Mouse (Mus musculus): ENCODE data around the gene Atrn. TPM values are rescaled to one million over a fixed set of nuclear protein-coding genes. Genes with fewer than 3 reads are reported as not detected.
A peak's percentile ranks its signal among the peaks of the same experiment; 100 is the strongest.
"Not testable (repeated sequence)": the region's sequence is repeated elsewhere in the genome, so short reads cannot be mapped to it uniquely, and the experiment has no call there.

The Atrn gene
- polyA plus RNA-seq, 1 experiment from 2014 or later = 5.3 TPM

GRCm38 (mm10) chr2:131030998-131031397 lies 124.7 kb downstream of the Atrn start:
- DNase-seq (ENCODE audit: low spot score) (no peak), ATAC-seq (no peak)
- 93% methylated on average over 1 of the region's 1 CpGs for WGBS
- no peaks in the 10 kb centered on the region for H3K9me3 ChIP-seq (ENCODE audit: low read length)
- no peaks in the 10 kb centered on the region for H3K4me1 ChIP-seq (ENCODE audit: insufficient read depth, low read depth, low read length)
- H3K27me3 ChIP-seq (replicated peaks; ENCODE audit: insufficient read depth, low read length) = no peaks in the 10 kb centered on the region
- H3K4me3 ChIP-seq (ENCODE audit: low read depth, low read length) = no peak overlapping the region
- H3K9ac ChIP-seq (replicated peaks; ENCODE audit: low read depth) = no peak overlapping the region
- no peak overlapping the region for H3K4me2 ChIP-seq (replicated peaks; ENCODE audit: low read depth, low read length)
- H3K36me3 ChIP-seq (ENCODE audit: insufficient read depth, low read length) = no peaks in the 10 kb centered on the region
- H3K27ac ChIP-seq (ENCODE audit: low read length) = no peak overlapping the region
- no peak for TF ChIP-seq CTCF (IDR thresholded peaks at IDR 0.05)

- ATAC-seq; DNase-seq (ENCODE audit: low spot score); H3K4me2 ChIP-seq (replicated peaks; ENCODE audit: low read depth, low read length); H3K4me1 ChIP-seq (ENCODE audit: insufficient read depth, low read depth, low read length); H3K36me3 ChIP-seq (ENCODE audit: insufficient read depth, low read length); H3K27ac ChIP-seq (ENCODE audit: low read length); H3K27me3 ChIP-seq (replicated peaks; ENCODE audit: insufficient read depth, low read length); H3K4me3 ChIP-seq (ENCODE audit: low read depth, low read length); H3K9me3 ChIP-seq (ENCODE audit: low read length); H3K9ac ChIP-seq (replicated peaks; ENCODE audit: low read depth): not testable (repeated sequence)
- WGBS = 28% methylated on average over 1 of the region's 1 CpGs
These were observed 125.1 kb downstream of the Atrn start for GRCm38 (mm10) chr2:131031406-131031805.

- 92% methylated on average over 2 of the region's 2 CpGs for WGBS
- peaks cover 17% of the 10 kb centered on the region for H3K27me3 ChIP-seq (replicated peaks; ENCODE audit: insufficient read depth, low read length)
- DNase-seq (ENCODE audit: low spot score) = no peak
- no peak overlapping the region for H3K4me3 ChIP-seq (ENCODE audit: low read depth, low read length)
- no peak overlapping the region for H3K4me2 ChIP-seq (replicated peaks; ENCODE audit: low read depth, low read length)
- no peaks in the 10 kb centered on the region; the same call in 1 of the 2 replicates for H3K4me1 ChIP-seq (ENCODE audit: insufficient read depth, low read depth, low read length)
- H3K27ac ChIP-seq (ENCODE audit: low read length) = no peak overlapping the region
- TF ChIP-seq CTCF (IDR thresholded peaks at IDR 0.05) = no peak
- TF ChIP-seq EP300 (IDR thresholded peaks at IDR 0.05) = no peak
- no peak overlapping the region for H3K9ac ChIP-seq (replicated peaks; ENCODE audit: low read depth)
- no peaks in the 10 kb centered on the region for H3K9me3 ChIP-seq (ENCODE audit: low read length)
- ATAC-seq = no peak
- no peaks in the 10 kb centered on the region for H3K36me3 ChIP-seq (ENCODE audit: insufficient read depth, low read length)
These were observed 130.0 kb downstream of the Atrn start for GRCm38 (mm10) chr2:131036343-131036742.

- Histone ChIP-seq H3K9ac (replicated peaks; ENCODE audit: low read depth) (no peak overlapping the region), H3K4me2 (replicated peaks; ENCODE audit: low read depth, low read length) (no peak overlapping the region), H3K4me3 (ENCODE audit: low read depth, low read length) (no peak overlapping the region), H3K36me3 (ENCODE audit: insufficient read depth, low read length) (no peaks in the 10 kb centered on the region), H3K9me3 (ENCODE audit: low read length) (no peaks in the 10 kb centered on the region), H3K4me1 (ENCODE audit: insufficient read depth, low read depth, low read length) (peaks cover 2% of the 10 kb centered on the region; the same call in 1 of the 2 replicates), H3K27me3 (replicated peaks; ENCODE audit: insufficient read depth, low read length) (peaks cover 21% of the 10 kb centered on the region), H3K27ac (ENCODE audit: low read length) (no peak overlapping the region)
- TF ChIP-seq CTCF (IDR thresholded peaks at IDR 0.05) (no peak), EP300 (IDR thresholded peaks at IDR 0.05) (no peak)
- no peak for DNase-seq (ENCODE audit: low spot score)
- no peak for ATAC-seq
These were observed 130.5 kb downstream of the Atrn start for GRCm38 (mm10) chr2:131036757-131037156.

GRCm38 (mm10) chr2:131037226-131037990 lies 131.1 kb downstream of the Atrn start:
- H3K9ac ChIP-seq (replicated peaks; ENCODE audit: low read depth) = no peak overlapping the region

GRCm38 (mm10) chr2:131038197-131038596 lies 131.9 kb downstream of the Atrn start:
- H3K27ac ChIP-seq (ENCODE audit: low read length) = no peak overlapping the region
- H3K27me3 ChIP-seq (replicated peaks; ENCODE audit: insufficient read depth, low read length) = peaks cover 30% of the 10 kb centered on the region
- WGBS = 82% methylated on average over 6 of the region's 6 CpGs

More at GRCm38 (mm10) chr2:131037226-131037990, 131.1 kb downstream of the Atrn start:
- peak; percentile 59 for DNase-seq (ENCODE audit: low spot score)
- Histone ChIP-seq H3K9me3 (ENCODE audit: low read length) (no peaks in the 10 kb centered on the region), H3K4me2 (replicated peaks; ENCODE audit: low read depth, low read length) (no peak overlapping the region), H3K36me3 (ENCODE audit: insufficient read depth, low read length) (no peaks in the 10 kb centered on the region), H3K4me3 (ENCODE audit: low read depth, low read length) (no peak overlapping the region), H3K4me1 (ENCODE audit: insufficient read depth, low read depth, low read length) (peaks cover 2% of the 10 kb centered on the region; the same call in 1 of the 2 replicates), H3K27me3 (replicated peaks; ENCODE audit: insufficient read depth, low read length) (peaks cover 28% of the 10 kb centered on the region), H3K27ac (ENCODE audit: low read length) (no peak overlapping the region)
- 32% methylated on average over 17 of the region's 17 CpGs for WGBS
- TF ChIP-seq CTCF (IDR thresholded peaks at IDR 0.05) (no peak), EP300 (IDR thresholded peaks at IDR 0.05) (no peak)
- ATAC-seq = peak; percentile 57

More at GRCm38 (mm10) chr2:131038197-131038596, 131.9 kb downstream of the Atrn start:
- Histone ChIP-seq H3K9ac (replicated peaks; ENCODE audit: low read depth) (no peak overlapping the region), H3K4me1 (ENCODE audit: insufficient read depth, low read depth, low read length) (peaks cover 2% of the 10 kb centered on the region; the same call in 1 of the 2 replicates), H3K4me2 (replicated peaks; ENCODE audit: low read depth, low read length) (no peak overlapping the region), H3K4me3 (ENCODE audit: low read depth, low read length) (no peak overlapping the region), H3K9me3 (ENCODE audit: low read length) (no peaks in the 10 kb centered on the region), H3K36me3 (ENCODE audit: insufficient read depth, low read length) (no peaks in the 10 kb centered on the region)
- no peak for DNase-seq (ENCODE audit: low spot score)
- no peak for TF ChIP-seq EP300 (IDR thresholded peaks at IDR 0.05)
- no peak for TF ChIP-seq CTCF (IDR thresholded peaks at IDR 0.05)
- no peak for ATAC-seq
